Mouse (Mus musculus) E14TG2a.4 (cell line): ENCODE data around the gene Pik3c2a.

Source experiments
- CTCF ChIP-seq: conservative IDR thresholded peaks from 2 replicates; pipeline ENCODE4 v1.5.1; 2014; ENCODE audit warnings: low read length
- NANOG ChIP-seq: IDR thresholded peaks from 2 replicates; pipeline ENCODE4 v1.6.1; 2014; ENCODE audit warnings: borderline replicate concordance, low read length, mixed read lengths
- POU5F1 ChIP-seq: IDR thresholded peaks from 2 replicates; pipeline ENCODE4 v1.6.1; 2014; ENCODE audit warnings: low read length, borderline replicate concordance

DNA sequence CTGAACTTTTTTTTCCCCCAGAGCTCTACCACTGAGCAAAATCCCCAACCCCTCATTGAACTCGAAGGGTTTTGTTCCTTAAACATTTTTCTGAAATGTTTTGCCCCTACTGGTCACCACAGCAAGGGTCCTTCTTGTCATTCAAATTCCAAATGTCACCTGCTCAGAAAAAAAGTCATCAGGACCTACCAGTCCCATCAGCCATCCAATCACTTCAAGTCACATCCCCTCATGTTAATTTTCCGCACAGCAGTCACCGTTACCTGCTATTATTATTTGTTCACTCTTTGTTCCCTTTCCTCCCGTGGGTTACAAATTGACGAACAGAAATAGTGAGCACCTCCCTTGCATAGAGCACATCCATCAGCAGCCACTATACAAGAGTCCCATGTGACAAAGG is 136.6 kb downstream of the Pik3c2a start:
- no peak for TF ChIP-seq CTCF
- 0 out of 2 replicates have a peak, but pooled peaks have one; percentile 39 for TF ChIP-seq NANOG
- peak; percentile 42; the same call in 1 of the 2 replicates for TF ChIP-seq POU5F1
